In the genomic region with DNA sequence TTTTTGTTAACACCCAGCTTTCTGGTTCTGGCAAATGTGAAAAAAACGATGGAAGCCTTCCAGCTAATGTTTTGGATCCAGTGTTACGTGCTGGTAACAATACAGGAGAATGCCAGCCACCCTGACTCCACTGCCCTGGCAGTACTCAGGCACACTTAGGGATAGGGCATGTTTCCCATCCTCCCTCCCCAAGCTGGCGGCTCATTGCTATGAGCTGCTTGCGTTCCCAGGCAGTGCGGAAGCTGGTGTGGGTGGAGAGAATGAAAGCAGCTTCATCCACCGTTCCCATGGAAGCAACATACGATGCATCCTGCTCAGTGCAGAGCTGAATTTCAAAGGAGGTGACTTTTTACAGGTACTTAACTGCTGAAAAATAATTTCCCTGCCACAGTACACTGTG, we compare ENCODE assay signal across 9 mouse cellular contexts. TPM values are rescaled to one million over a fixed set of nuclear protein-coding genes. Genes with fewer than 3 reads are reported as not detected.
A peak's percentile ranks its signal among the peaks of the same experiment; 100 is the strongest.
DNase-seq lines count a peak whose midpoint lies in the region; ATAC-seq lines count a peak whose summit lies in the region.
"Had no signal": no experiment of that assay in that cellular context is flagged by ENCODE, and none has a peak within 500 bp of the region (broad histone marks: within the 10 kb centered on the region; RNA-seq: fewer than 3 reads in every experiment).

No protein-coding gene starts in this region.

- no peak overlapping the region for H3K27ac ChIP-seq in kidney, embryonic 16.5 days (ENCODE audit: low read length)
- H3K27ac ChIP-seq in hindbrain, embryonic 11.5 days (ENCODE audit: low read depth, low read length) = peak overlapping the region; percentile 82
- H3K27ac ChIP-seq: lung, embryonic 15.5 days had no signal

- 33% methylated on average over 7 of the region's 7 CpGs for WGBS in kidney, embryonic 16.5 days
- 19% methylated on average over 7 of the region's 7 CpGs for WGBS in hindbrain, embryonic 11.5 days

- no peak for ATAC-seq in kidney, embryonic 16.5 days (ENCODE audit: low FRiP score, low TSS enrichment)
- peak; percentile 83 for ATAC-seq in hindbrain, embryonic 11.5 days (ENCODE audit: low FRiP score)

- no peak overlapping the region for H3K4me3 ChIP-seq in kidney, embryonic 16.5 days (ENCODE audit: low read length)
- no peak overlapping the region for H3K4me3 ChIP-seq in hindbrain, embryonic 11.5 days (ENCODE audit: low read depth, low read length)
- H3K4me3 ChIP-seq: lung, embryonic 15.5 days had no signal

- intact Hi-C loops in left cerebral cortex, postnatal 10 days (cut with DNase I) = loop anchor here (10.0 kb wide), 1 partner anchor 309 kb away; no protein-coding TSS in a partner anchor

- no peaks in the 10 kb centered on the region for H3K36me3 ChIP-seq in kidney, embryonic 16.5 days (ENCODE audit: insufficient read depth, low read length)
- H3K36me3 ChIP-seq in hindbrain, embryonic 11.5 days (ENCODE audit: control insufficient read depth, insufficient read depth, low read length) = no peaks in the 10 kb centered on the region
- H3K36me3 ChIP-seq: lung, embryonic 15.5 days had no signal

- H3K4me2 ChIP-seq in kidney, embryonic 16.5 days (replicated peaks; ENCODE audit: low read depth, low read length) = no peak overlapping the region
- 0 out of 2 replicates have a peak overlapping the region, but pooled peaks have one; percentile 17 for H3K4me2 ChIP-seq in hindbrain, embryonic 11.5 days (replicated peaks; ENCODE audit: low read depth, low read length)
- H3K4me2 ChIP-seq: lung, embryonic 15.5 days had no signal

- H3K27me3 ChIP-seq in kidney, embryonic 16.5 days (ENCODE audit: insufficient read depth, low read length) = 0 out of 2 replicates have a peak, but pooled peaks cover 3% of the 10 kb centered on the region
- H3K27me3 ChIP-seq in hindbrain, embryonic 11.5 days (ENCODE audit: control insufficient read depth, insufficient read depth, low read length) = no peaks in the 10 kb centered on the region
- H3K27me3 ChIP-seq: lung, embryonic 15.5 days had no signal

- H3K9me3 ChIP-seq in kidney, embryonic 16.5 days (ENCODE audit: low read length) = no peaks in the 10 kb centered on the region
- no peaks in the 10 kb centered on the region for H3K9me3 ChIP-seq in hindbrain, embryonic 11.5 days (ENCODE audit: control insufficient read depth, low read length)
- H3K9me3 ChIP-seq: lung, embryonic 15.5 days had no signal

- H3K4me1 ChIP-seq in kidney, embryonic 16.5 days (ENCODE audit: insufficient read depth, low read length) = no peaks in the 10 kb centered on the region
- no peaks in the 10 kb centered on the region for H3K4me1 ChIP-seq in hindbrain, embryonic 11.5 days (replicated peaks; ENCODE audit: control insufficient read depth, insufficient read depth, low read length)

- peak; percentile 29 to 51 for DNase-seq in kidney, postnatal 25 days
- DNase-seq in cerebellum, postnatal 25 days = peak; percentile 67 to 70
- peak; percentile 38 for DNase-seq in hindbrain, embryonic 11.5 days (ENCODE audit: low spot score)
- DNase-seq in left cerebral cortex, postnatal 10 days (ENCODE audit: extremely low spot score in 1 of 2, low spot score in 2 of 2) = peak; percentile 74 to 85
- DNase-seq in right cerebral cortex, postnatal 25 days = peak; percentile 81
- no peak for DNase-seq in urinary bladder, postnatal 10 days (ENCODE audit: low spot score)
- DNase-seq in adrenal gland, postnatal 4 days (ENCODE audit: low spot score in 2 of 2) = no peak

- H3K9ac ChIP-seq in kidney, embryonic 16.5 days (replicated peaks; ENCODE audit: low read length) = no peak overlapping the region
- H3K9ac ChIP-seq in hindbrain, embryonic 11.5 days (ENCODE audit: low read depth, low read length) = peak overlapping the region; percentile 31; the same call in 1 of the 2 replicates
- H3K9ac ChIP-seq: lung, embryonic 15.5 days had no signal

RNA-seq across cellular contexts. Expression of a gene that starts 12.1 kb away (rescaled TPM):
- polyA plus RNA-seq in kidney, embryonic 16.5 days (2015; fragmentation: Nextera tagmentation; extraction: Ambion mirVana) = 6.1 and 6.6 TPM in 2 replicates
- polyA plus RNA-seq in hindbrain, embryonic 11.5 days (2014; fragmentation: Nextera tagmentation; extraction: Ambion mirVana) = 19.8 and 22.2 TPM in 2 replicates
- total RNA-seq in left cerebral cortex, postnatal 10 days (2021) = 1 to 10 TPM; 1.9 to 2.2 TPM
- 1 to 10 TPM; 2.3 to 3.4 TPM for total RNA-seq in adrenal gland, postnatal 4 days (2021)

RNA-seq across cellular contexts. Expression of a gene that starts 31.5 kb away (rescaled TPM):
- 146 and 147 TPM in 2 replicates for polyA plus RNA-seq in kidney, embryonic 16.5 days (2015; fragmentation: Nextera tagmentation; extraction: Ambion mirVana)
- polyA plus RNA-seq in hindbrain, embryonic 11.5 days (2014; fragmentation: Nextera tagmentation; extraction: Ambion mirVana) = 142 and 151 TPM in 2 replicates
- 10 to 100 TPM; 54.1 to 58.3 TPM for total RNA-seq in left cerebral cortex, postnatal 10 days (2021)
- total RNA-seq in adrenal gland, postnatal 4 days (2021) = 100 to 1,000 TPM; 102 to 112 TPM

RNA-seq across cellular contexts. Expression of a gene that starts 43.4 kb away (rescaled TPM):
- 0.06 TPM in 1 of 2 replicates, not detected in the other for polyA plus RNA-seq in kidney, embryonic 16.5 days (2015; fragmentation: Nextera tagmentation; extraction: Ambion mirVana)
- 0.07 and 0.28 TPM in 2 replicates for polyA plus RNA-seq in hindbrain, embryonic 11.5 days (2014; fragmentation: Nextera tagmentation; extraction: Ambion mirVana)
- not detected for total RNA-seq in left cerebral cortex, postnatal 10 days (2021)
- total RNA-seq in adrenal gland, postnatal 4 days (2021) = not detected

Comparison
In these comparisons a context has a peak if more than half of its experiments do, and no peak if none do; other contexts are left out.
1. DNase-seq: peak in kidney, postnatal 25 days (2 of 2), cerebellum, postnatal 25 days (2 of 2), hindbrain, embryonic 11.5 days (single experiment), left cerebral cortex, postnatal 10 days (2 of 2) and right cerebral cortex, postnatal 25 days (single experiment); none in urinary bladder, postnatal 10 days (single experiment) and adrenal gland, postnatal 4 days (0 of 2).